Mouse (Mus musculus) forebrain, embryonic 14.5 days (tissue): ENCODE measurements around the gene Hykk. TPM values are rescaled to one million over a fixed set of nuclear protein-coding genes. Genes with fewer than 3 reads are reported as not detected.

Experiments
- ATAC-seq: fragments of 200-750 bp; cut with Nextera tagmentation; 2 replicates; pipeline ENCODE4 v1.8.0; 2017; ENCODE audit warnings: mild to moderate bottlenecking, moderate library complexity
- DNase-seq: peaks from one replicate; pipeline ENCODE4 v3.0.0-alpha.2; 2015; ENCODE audit warnings: low spot score
- H3K27ac ChIP-seq: fragments of 300-500 bp; sonication (generic); 2 replicates; pipeline ENCODE4 v1.5.1; 2014; ENCODE audit warnings: low read depth, mild to moderate bottlenecking, control low read depth, low read length, moderate library complexity
- H3K27me3 ChIP-seq: fragments of 300-500 bp; sonication (generic); replicated peaks from 2 replicates; pipeline ENCODE4 v1.6.1; 2014; ENCODE audit warnings: low read length, control low read depth, mixed read lengths; ENCODE audit not compliant: control insufficient read depth, insufficient read depth
- H3K36me3 ChIP-seq: fragments of 300-500 bp; sonication (generic); 2 replicates; pipeline ENCODE4 v1.6.1; 2014; ENCODE audit warnings: low read length, control low read depth; ENCODE audit not compliant: control insufficient read depth, insufficient read depth
- H3K4me1 ChIP-seq: fragments of 300-500 bp; sonication (generic); 2 replicates; pipeline ENCODE4 v1.6.1; 2014; ENCODE audit warnings: antibody characterized with exemption, low read length, control low read depth; ENCODE audit not compliant: control insufficient read depth, insufficient read depth
- H3K4me2 ChIP-seq: fragments of 300-500 bp; sonication (generic); 2 replicates; pipeline ENCODE4 v1.6.1; 2014; ENCODE audit warnings: mild to moderate bottlenecking, control low read depth, low read length
- H3K4me3 ChIP-seq: fragments of 300-500 bp; sonication (generic); 2 replicates; pipeline ENCODE4 v1.5.1; 2014; ENCODE audit warnings: low read depth, low read length, control low read depth
- H3K9ac ChIP-seq: fragments of 300-500 bp; sonication (generic); 2 replicates; pipeline ENCODE4 v1.6.1; 2014; ENCODE audit warnings: mild to moderate bottlenecking, low read length, control low read depth, moderate library complexity
- H3K9me3 ChIP-seq: fragments of 300-500 bp; sonication (generic); replicated peaks from 2 replicates; pipeline ENCODE4 v1.6.1; 2016; ENCODE audit warnings: low read length, control low read depth, mixed read lengths; ENCODE audit not compliant: control insufficient read depth
- WGBS: fragments of 180-500 bp; shearing (Covaris S2); extraction: QIAGEN DNeasy Blood & Tissue Kit; methylation state at CpG from one replicate; pipeline ENCODE4 v1.1.7; 2014; 5-methylcytosine and 5-hydroxymethylcytosine counted together
- polyA plus RNA-seq: library from polyadenylated mRNA; unstranded; fragments of >200 nt; fragmentation: Nextera tagmentation; extraction: Ambion mirVana; gene quantifications from 2 replicates; pipeline ENCODE4 v1.2.1, GENCODE M21; 2014

The Hykk gene
- polyA plus RNA-seq, 1 experiment from 2014 or later: 1.5 TPM

DNA sequence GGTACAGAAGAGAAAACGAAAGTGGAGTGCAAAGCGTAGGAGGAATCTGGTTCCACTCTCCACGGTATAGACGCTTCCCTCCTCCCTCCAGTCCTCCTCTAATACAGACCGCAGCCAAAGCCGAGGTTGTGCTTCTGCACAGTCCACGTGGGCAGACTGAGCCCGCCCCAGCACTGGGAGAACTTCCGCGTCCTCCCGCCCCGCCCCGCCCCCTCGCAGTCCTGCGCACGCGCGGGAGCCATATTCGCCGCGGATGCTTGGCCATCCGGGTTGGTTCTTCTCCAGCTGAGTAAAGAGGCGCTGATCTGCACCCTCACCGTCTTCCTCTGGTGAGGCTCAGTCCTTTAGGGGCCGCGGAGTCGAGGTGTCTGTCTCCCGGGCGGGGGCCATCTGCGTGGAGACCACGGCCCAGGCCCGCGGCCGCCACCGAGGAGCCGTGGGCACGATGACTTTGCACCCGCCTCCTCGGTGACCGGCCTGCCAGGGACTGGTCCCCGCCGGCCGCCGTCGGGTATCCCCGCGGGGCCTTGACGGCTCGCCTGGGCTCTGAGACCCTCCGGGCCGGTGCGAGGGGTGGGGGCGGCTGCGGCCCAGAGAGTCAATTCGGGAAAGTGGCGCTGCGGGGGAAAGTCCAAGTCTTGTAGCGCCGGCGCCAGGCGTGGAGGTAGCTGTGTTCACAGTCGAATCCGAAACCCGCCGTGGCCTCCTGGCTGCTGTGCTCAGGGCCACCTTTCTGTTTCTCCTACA lies 33.7 kb downstream of the Hykk start, which contains the start of the genes Psma4 and AY074887:
Gene Psma4 (plus strand): TSS at position 216 of the 747 bp plus-strand sequence.
Gene AY074887 (minus strand): TSS at position 424 of the 747 bp plus-strand sequence.
- DNase-seq (peak; percentile 97), ATAC-seq (peak; percentile 100)
- peak within 1 kb of the TSS; percentile 86 for H3K9ac ChIP-seq
- peak within 1 kb of the TSS; percentile 60 for H3K4me2 ChIP-seq
- under 1% methylated on average over 65 of the region's 65 CpGs for WGBS
- H3K4me3 ChIP-seq: peak within 1 kb of the TSS; percentile 93
- peaks cover 28% of the 10 kb centered on the region for H3K36me3 ChIP-seq
- H3K27me3 ChIP-seq: no peaks in the 10 kb centered on the region
- H3K4me1 ChIP-seq: peaks cover 11% of the 10 kb centered on the region
- no peaks in the 10 kb centered on the region for H3K9me3 ChIP-seq
- H3K27ac ChIP-seq: peak within 1 kb of the TSS; percentile 92

DNA sequence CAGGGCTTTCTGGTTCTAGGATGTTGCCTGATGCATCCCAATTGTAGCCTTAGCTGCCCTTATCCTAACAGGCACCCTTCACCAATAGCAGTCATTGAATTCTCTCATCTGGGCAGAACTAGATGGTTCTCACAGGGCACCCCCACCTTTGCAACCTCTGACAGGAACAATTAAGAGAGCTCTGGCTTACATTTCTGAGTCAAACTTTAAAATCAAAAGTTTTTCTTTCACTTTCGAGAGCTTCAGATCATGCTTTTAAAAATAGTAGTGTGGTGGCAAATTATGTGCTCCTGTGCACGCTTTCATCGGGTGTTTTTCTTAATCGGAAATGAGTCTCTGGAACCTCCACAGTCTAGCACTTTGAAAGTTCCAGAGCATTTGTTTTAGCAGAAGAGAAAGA lies 44.0 kb downstream of the Hykk start:
- Histone ChIP-seq H3K4me2 (no peak overlapping the region), H3K27me3 (no peaks in the 10 kb centered on the region), H3K27ac (no peak overlapping the region), H3K36me3 (peaks cover 37% of the 10 kb centered on the region), H3K4me3 (no peak overlapping the region), H3K9ac (no peak overlapping the region), H3K9me3 (no peaks in the 10 kb centered on the region), H3K4me1 (no peaks in the 10 kb centered on the region)
- 91% methylated on average over 4 of the region's 4 CpGs for WGBS
- ATAC-seq (no peak), DNase-seq (no peak)

DNA sequence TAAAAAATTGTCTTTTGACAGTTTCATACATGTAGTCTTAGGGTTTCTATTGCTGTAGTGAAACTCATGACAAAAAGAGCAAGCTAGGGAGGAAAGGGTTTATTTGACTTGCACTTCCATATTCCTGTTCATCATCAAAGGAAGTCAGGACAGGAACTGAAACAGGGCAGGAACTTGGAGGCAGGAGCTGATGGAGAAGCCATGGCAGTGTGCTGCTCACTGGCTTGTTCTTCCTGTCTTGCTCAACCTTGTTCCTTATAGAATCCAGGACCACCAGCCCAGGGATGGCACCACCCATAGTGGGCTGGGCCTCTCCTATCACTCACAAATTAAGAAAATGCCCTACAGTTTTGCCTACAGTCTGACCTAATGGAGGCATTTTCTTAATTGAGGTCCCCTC lies 46.6 kb downstream of the Hykk start:
- no peak for ATAC-seq
- Histone ChIP-seq H3K9me3 (no peaks in the 10 kb centered on the region), H3K4me1 (no peaks in the 10 kb centered on the region), H3K9ac (no peak overlapping the region), H3K4me3 (no peak overlapping the region), H3K27ac (no peak overlapping the region), H3K27me3 (no peaks in the 10 kb centered on the region), H3K36me3 (peaks cover 13% of the 10 kb centered on the region), H3K4me2 (no peak overlapping the region)
- no peak for DNase-seq

DNA sequence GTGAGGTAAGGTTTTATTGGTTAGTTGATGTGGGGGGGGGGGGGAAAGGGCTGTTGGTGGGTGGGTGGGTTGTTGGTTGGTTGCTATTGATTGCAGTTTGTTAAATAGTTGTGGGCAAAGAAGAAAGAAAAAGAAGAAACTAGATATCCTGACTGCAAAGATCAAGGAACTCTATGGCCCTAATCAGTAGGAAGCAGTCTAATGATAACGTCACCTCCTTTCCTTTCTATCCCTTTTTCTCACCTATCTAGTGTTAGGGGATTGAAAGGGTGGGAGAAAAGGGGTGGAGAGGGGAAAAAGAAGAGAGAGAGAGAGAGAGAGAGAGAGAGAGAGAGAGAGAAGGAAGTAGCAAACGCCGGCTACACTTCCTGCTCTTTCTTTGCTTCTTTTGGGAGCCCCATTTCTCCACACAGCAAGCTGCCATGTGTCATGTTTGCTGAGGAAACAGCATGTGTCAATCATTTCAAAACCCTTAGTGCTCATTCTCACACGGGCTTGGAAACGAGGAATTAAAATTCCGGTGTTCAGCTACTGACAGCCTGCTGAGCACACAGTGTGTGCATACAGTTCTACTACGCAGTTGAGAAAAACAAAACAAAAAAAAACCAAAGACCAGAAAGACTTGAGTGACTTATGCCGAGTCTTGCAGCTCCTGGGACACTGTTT lies 53.0 kb downstream of the Hykk start:
- Histone ChIP-seq H3K4me2 (no peak overlapping the region), H3K4me3 (no peak overlapping the region), H3K36me3 (no peaks in the 10 kb centered on the region), H3K27me3 (no peaks in the 10 kb centered on the region), H3K9ac (no peak overlapping the region), H3K27ac (no peak overlapping the region), H3K9me3 (no peaks in the 10 kb centered on the region), H3K4me1 (no peaks in the 10 kb centered on the region)
- 54% methylated on average over 8 of the region's 8 CpGs for WGBS
- DNase-seq (no peak), ATAC-seq (no peak)

DNA sequence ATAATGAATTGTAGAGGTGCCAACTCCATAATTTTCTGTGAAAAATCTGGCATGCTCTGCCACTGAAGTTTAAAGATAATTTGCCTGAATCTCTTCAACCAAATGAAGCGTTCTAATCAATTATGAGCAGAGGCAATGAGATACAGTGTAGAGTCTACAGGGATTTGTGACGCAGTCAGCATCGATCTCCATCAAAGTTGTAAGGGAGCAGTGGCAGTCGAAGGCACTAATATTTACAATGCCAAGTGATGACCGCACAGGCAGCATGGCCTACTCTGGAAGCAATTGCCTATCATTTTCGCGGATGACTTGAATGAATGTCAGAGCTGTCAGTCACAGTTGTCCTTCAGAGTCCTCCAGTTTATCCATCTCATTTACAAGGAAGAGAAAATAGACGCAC lies 63.6 kb downstream of the Hykk start, which contains the start of gene Chrna5:
Gene Chrna5 (plus strand): TSS at position 207 of the 400 bp plus-strand sequence.
- peaks cover 9% of the 10 kb centered on the region for H3K4me1 ChIP-seq
- peak; percentile 11 for DNase-seq
- no peak for ATAC-seq
- H3K36me3 ChIP-seq: no peaks in the 10 kb centered on the region
- peak within 1 kb of the TSS; percentile 59 for H3K9ac ChIP-seq
- no peak within 1 kb of the TSS for H3K27ac ChIP-seq
- peak within 1 kb of the TSS; percentile 90 for H3K4me2 ChIP-seq
- 70% methylated on average over 8 of the region's 8 CpGs for WGBS
- H3K4me3 ChIP-seq: peak within 1 kb of the TSS; percentile 54
- H3K27me3 ChIP-seq: peaks cover 20% of the 10 kb centered on the region
- no peaks in the 10 kb centered on the region for H3K9me3 ChIP-seq

DNA sequence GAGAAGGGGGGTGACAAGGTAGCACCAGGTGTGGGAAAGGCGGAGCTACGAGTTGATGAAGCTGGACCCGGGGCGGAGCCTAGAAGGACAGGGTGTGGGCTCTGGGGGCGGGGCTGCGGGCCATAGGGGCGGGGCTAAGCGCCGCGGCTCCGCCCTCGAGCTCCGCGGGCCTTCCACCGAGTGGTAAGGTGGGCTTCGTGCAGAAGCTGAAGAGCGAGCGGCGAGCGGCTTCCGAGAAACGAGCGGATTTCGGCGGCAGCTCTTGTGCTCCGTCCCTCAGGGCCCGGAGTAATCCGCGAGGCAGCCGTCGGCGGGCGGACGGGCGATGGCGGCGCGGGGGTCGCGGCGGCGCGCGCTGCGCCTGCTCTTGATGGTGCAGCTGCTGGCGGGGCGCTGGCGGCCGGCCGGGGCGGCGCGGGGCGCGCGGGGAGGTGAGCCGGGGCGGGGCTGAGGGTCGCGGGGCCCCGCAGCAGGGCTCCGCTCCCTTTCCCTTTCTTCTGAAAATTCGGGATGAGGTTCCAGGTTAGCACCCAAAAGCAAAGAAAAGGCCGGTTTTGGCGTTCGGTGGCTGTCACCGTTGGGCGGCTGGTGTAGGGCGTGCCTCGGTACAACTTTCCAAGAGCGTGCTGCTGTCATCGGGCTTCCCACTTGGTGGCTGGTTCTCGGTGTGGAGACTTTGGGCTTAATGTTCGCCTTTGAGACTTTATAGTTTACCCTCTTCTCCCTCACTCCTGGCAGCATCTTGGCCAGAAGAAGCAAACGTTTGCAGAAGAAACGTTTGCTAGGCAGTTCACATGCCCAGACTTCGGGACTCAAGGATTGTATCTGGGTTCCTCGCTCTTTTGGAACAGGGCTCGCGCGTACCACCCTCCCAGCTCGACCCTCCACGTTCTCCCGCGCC lies 64.5 kb downstream of the Hykk start:
- WGBS: 1% methylated on average over 68 of the region's 85 CpGs
- peaks cover 20% of the 10 kb centered on the region for H3K27me3 ChIP-seq

DNA sequence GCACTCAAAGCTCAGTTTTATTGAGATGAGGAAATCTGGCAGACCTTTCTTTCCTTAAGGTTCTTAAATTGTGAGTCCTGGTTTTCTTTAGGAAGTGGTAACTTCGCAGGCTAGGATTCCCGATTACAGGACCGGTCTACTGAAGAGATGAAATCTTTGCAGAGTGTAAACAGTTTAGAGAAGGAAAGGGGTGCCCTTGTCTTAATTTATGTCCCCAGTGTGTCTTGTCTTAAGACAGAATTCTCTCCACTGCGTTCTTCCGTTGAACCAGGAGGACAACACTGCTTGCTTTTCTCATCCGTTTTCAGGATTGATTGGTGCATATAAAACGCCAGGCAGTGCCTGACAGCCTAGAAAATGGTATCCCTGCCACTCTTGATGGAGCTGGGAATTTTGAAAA lies 65.3 kb downstream of the Hykk start:
- DNase-seq: no peak
- Histone ChIP-seq H3K27me3 (peaks cover 20% of the 10 kb centered on the region), H3K4me3 (peak overlapping the region; percentile 54; the same call in 1 of the 2 replicates), H3K4me1 (peaks cover 9% of the 10 kb centered on the region), H3K9me3 (no peaks in the 10 kb centered on the region), H3K36me3 (no peaks in the 10 kb centered on the region), H3K27ac (no peak overlapping the region), H3K4me2 (peak overlapping the region; percentile 90), H3K9ac (no peak overlapping the region)
- WGBS: 8% methylated on average over 7 of the region's 7 CpGs
- no peak for ATAC-seq

More for the DNA sequence above, 64.5 kb downstream of the Hykk start:
- H3K9me3 ChIP-seq: no peaks in the 10 kb centered on the region
- H3K4me2 ChIP-seq: peak overlapping the region; percentile 90
- DNase-seq (peak; percentile 59), ATAC-seq (peak; percentile 92)
- H3K9ac ChIP-seq: peak overlapping the region; percentile 59
- H3K36me3 ChIP-seq: no peaks in the 10 kb centered on the region
- H3K4me1 ChIP-seq: peaks cover 9% of the 10 kb centered on the region
- no peak overlapping the region for H3K27ac ChIP-seq
- peak overlapping the region; percentile 54 for H3K4me3 ChIP-seq

DNA sequence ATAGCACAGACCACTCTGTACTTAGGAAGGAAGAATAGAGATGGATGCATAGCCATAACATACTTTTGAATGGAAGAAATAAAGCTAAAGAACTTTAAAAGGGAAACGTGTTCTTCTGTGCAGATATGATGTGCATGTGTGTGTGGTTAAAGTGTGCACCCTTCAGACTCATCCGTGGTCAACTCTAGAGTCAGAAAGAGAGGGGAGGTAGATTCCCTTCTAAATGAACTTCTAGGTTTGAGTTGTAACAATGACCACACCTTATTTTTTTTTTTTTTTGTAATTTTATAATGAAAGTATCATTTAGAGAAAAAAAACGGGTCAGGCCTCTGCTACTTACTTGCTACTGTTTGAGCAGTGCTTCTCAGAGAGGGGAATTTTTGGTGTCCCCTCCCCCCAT lies 73.3 kb downstream of the Hykk start:
- no peaks in the 10 kb centered on the region for H3K27me3 ChIP-seq

More for the DNA sequence above, 73.3 kb downstream of the Hykk start:
- Histone ChIP-seq H3K4me2 (no peak overlapping the region), H3K9ac (no peak overlapping the region), H3K9me3 (no peaks in the 10 kb centered on the region), H3K4me3 (no peak overlapping the region), H3K27ac (no peak overlapping the region), H3K36me3 (no peaks in the 10 kb centered on the region), H3K4me1 (no peaks in the 10 kb centered on the region)
- 76% methylated on average over 3 of the region's 3 CpGs for WGBS
- ATAC-seq (no peak), DNase-seq (no peak)
